Mouse (Mus musculus): Measurements from ENCODE around the gene Fah. TPM values are rescaled to one million over a fixed set of nuclear protein-coding genes. Genes with fewer than 3 reads are reported as not detected.

Gene Fah
- polyA plus RNA-seq, 1 experiment from 2014 or later = 10.7 TPM

DNA sequence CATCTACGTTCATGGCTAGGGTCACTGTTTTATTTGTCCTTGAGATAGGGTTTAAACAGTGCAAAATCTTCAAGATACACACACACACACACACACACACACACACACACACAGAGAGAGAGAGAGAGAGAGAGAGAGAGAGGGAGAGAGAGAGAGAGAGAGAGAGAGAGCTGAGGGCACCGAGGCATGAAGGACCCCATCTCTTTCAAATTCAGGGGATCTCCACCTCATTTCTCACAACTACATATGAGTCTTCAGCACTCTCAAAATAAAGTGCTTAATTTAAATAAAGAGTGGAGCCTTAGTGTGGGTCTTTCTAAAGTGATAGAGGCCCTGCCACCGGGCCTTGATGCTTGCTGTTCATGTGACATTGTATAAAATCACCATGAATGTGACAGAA lies 10.5 kb downstream of the Fah start:
- no peak for TF ChIP-seq CTCF (IDR thresholded peaks at IDR 0.05; ENCODE audit: low read depth)
- ATAC-seq (ENCODE audit: insufficient read depth) = no peak
- no peak overlapping the region for H3K27ac ChIP-seq (ENCODE audit: low read depth)
- H3K4me3 ChIP-seq (ENCODE audit: low read depth, low read length) = no peak overlapping the region
- no peak overlapping the region for H3K9ac ChIP-seq
- no peaks in the 10 kb centered on the region for H3K27me3 ChIP-seq (ENCODE audit: insufficient read depth, low read length)
- no peaks in the 10 kb centered on the region for H3K9me3 ChIP-seq (ENCODE audit: low read depth, low read length)
- no peaks in the 10 kb centered on the region for H3K36me3 ChIP-seq (ENCODE audit: insufficient read depth)
- no peaks in the 10 kb centered on the region for H3K4me1 ChIP-seq (ENCODE audit: insufficient read depth)
- DNase-seq = no peak
- no peak overlapping the region for H3K4me2 ChIP-seq
- 69% methylated on average over 3 of the region's 3 CpGs for WGBS

DNA sequence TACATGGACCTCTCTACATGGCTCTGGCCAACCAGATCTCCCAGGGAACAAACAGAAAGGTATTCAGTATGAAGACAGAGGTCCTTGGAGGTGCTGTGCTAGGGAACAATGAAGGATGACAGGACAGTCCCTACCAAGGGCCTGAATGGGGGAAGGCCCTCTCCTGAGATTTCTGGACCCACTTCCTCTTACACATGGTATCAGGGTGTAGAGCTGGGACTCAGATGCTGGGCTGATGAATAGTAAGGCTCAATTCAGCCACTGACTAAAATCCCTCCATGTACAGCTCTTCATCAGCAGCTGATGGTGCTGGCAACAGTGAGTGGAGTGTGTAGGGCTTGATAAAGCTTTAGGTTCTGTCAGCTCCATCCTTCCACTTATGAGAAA lies 11.6 kb downstream of the Fah start:
- TF ChIP-seq CTCF (IDR thresholded peaks at IDR 0.05; ENCODE audit: low read depth) = no peak
- ATAC-seq (ENCODE audit: insufficient read depth) (peak; percentile 25), DNase-seq (no peak)
- no peak overlapping the region for H3K4me3 ChIP-seq (ENCODE audit: low read depth, low read length)
- no peak overlapping the region for H3K27ac ChIP-seq (ENCODE audit: low read depth)
- H3K9me3 ChIP-seq (ENCODE audit: low read depth, low read length) = no peaks in the 10 kb centered on the region
- H3K4me1 ChIP-seq (ENCODE audit: insufficient read depth) = no peaks in the 10 kb centered on the region
- H3K36me3 ChIP-seq (ENCODE audit: insufficient read depth) = no peaks in the 10 kb centered on the region
- H3K9ac ChIP-seq = no peak overlapping the region
- no peak overlapping the region for H3K4me2 ChIP-seq
- H3K27me3 ChIP-seq (ENCODE audit: insufficient read depth, low read length) = no peaks in the 10 kb centered on the region

DNA sequence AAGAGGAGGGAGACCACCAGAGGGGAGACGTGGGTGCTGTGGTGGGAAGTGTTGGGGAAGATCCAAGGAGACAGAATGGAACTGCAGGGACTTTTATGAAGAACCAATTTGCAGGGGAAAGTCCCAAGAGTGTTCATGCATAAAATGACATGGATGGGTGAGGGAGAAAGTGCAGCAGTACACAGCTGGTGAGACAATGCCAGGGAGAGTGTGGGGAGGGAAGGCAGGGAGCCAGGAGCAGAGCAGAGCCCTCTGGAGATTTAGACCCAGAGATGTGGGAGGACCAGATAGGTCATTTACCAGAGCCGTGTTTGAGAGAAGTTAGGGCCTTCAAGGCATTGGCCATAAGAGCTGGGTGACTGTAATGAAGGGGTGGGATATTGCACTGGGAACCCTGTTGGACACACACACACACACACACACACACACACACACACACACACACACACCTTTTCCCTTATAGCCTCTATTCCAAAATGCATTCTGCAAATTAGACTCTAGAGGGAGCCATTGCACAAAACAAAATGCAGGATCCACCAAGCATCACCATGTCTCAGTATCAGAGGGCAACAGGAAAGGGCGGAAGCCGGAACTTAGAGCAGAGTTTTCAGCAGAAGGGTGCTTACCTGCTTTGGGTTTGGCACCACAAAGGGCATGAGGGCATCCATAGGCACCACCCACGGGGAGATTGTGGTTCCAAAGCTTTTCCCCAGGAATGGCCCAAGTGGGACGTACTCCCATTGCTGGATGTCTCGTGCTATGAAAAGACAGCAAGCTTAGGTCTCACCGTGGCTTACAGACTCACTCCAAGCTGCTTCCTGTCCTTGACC lies 12.2 kb downstream of the Fah start:
- peak; percentile 85 for DNase-seq
- Histone ChIP-seq H3K36me3 (ENCODE audit: insufficient read depth) (no peaks in the 10 kb centered on the region), H3K27ac (ENCODE audit: low read depth) (no peak overlapping the region), H3K4me1 (ENCODE audit: insufficient read depth) (no peaks in the 10 kb centered on the region), H3K4me2 (0 out of 2 replicates have a peak overlapping the region, but pooled peaks have one; percentile 18), H3K9me3 (ENCODE audit: low read depth, low read length) (no peaks in the 10 kb centered on the region), H3K9ac (no peak overlapping the region), H3K27me3 (ENCODE audit: insufficient read depth, low read length) (no peaks in the 10 kb centered on the region), H3K4me3 (ENCODE audit: low read depth, low read length) (no peak overlapping the region)
- peak; percentile 80 for ATAC-seq (ENCODE audit: insufficient read depth)
- 45% methylated on average over 8 of the region's 8 CpGs for WGBS
- peak; percentile 88 for TF ChIP-seq CTCF (IDR thresholded peaks at IDR 0.05; ENCODE audit: low read depth)

DNA sequence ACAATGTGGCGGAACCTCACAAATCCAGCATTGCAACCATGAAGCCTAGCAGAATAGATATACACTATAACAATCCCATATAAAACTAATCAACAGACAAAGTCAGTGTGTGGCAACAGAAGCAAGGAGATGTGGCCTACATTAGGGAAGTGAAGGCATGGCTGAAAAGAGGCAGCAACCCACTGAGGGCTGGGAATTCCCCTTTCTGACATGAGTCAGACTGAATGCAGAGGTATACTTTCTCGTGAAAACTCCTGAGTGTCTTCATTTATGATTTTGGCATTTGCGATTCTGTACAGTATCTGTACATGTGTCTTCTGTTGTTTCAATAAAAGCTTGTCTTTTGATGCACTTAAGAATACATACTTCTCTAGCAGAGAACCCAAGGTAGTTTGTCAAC lies 15.2 kb downstream of the Fah start:
- DNase-seq = no peak
- Histone ChIP-seq H3K4me2 (no peak overlapping the region), H3K36me3 (ENCODE audit: insufficient read depth) (no peaks in the 10 kb centered on the region), H3K27me3 (ENCODE audit: insufficient read depth, low read length) (no peaks in the 10 kb centered on the region), H3K9me3 (ENCODE audit: low read depth, low read length) (no peaks in the 10 kb centered on the region), H3K4me1 (ENCODE audit: insufficient read depth) (no peaks in the 10 kb centered on the region), H3K27ac (ENCODE audit: low read depth) (no peak overlapping the region), H3K4me3 (ENCODE audit: low read depth, low read length) (no peak overlapping the region), H3K9ac (no peak overlapping the region)
- WGBS = 83% methylated on average over 3 of the region's 3 CpGs
- ATAC-seq (ENCODE audit: insufficient read depth) = no peak
- TF ChIP-seq CTCF (IDR thresholded peaks at IDR 0.05; ENCODE audit: low read depth) = no peak

DNA sequence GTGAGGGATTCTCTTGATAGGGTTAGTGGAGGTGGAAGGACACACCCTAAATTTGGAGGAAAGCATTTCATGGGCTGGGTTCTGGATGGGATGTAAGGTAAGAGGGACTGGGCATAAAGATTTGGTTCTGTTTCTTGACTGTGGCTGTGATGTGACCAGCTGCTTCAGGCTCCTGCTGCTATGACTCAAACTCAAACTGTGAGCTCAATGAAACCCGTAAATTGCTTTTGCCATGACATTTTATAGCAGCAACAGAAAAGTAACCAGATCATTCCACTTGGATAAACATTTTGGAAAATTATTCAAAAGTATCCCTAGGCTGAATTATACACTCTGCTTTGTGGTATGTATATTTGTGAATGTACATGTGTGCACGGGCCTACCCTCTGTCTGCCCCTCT lies 15.9 kb downstream of the Fah start:
- Histone ChIP-seq H3K27ac (ENCODE audit: low read depth) (no peak overlapping the region), H3K9me3 (ENCODE audit: low read depth, low read length) (no peaks in the 10 kb centered on the region), H3K27me3 (ENCODE audit: insufficient read depth, low read length) (no peaks in the 10 kb centered on the region), H3K4me1 (ENCODE audit: insufficient read depth) (no peaks in the 10 kb centered on the region), H3K36me3 (ENCODE audit: insufficient read depth) (no peaks in the 10 kb centered on the region), H3K9ac (no peak overlapping the region), H3K4me3 (ENCODE audit: low read depth, low read length) (no peak overlapping the region), H3K4me2 (no peak overlapping the region)
- DNase-seq (no peak), ATAC-seq (ENCODE audit: insufficient read depth) (no peak)
- no peak for TF ChIP-seq CTCF (IDR thresholded peaks at IDR 0.05; ENCODE audit: low read depth)
- whole genome bisulfite sequencing = 74% methylated on average over 2 of the region's 2 CpGs

DNA sequence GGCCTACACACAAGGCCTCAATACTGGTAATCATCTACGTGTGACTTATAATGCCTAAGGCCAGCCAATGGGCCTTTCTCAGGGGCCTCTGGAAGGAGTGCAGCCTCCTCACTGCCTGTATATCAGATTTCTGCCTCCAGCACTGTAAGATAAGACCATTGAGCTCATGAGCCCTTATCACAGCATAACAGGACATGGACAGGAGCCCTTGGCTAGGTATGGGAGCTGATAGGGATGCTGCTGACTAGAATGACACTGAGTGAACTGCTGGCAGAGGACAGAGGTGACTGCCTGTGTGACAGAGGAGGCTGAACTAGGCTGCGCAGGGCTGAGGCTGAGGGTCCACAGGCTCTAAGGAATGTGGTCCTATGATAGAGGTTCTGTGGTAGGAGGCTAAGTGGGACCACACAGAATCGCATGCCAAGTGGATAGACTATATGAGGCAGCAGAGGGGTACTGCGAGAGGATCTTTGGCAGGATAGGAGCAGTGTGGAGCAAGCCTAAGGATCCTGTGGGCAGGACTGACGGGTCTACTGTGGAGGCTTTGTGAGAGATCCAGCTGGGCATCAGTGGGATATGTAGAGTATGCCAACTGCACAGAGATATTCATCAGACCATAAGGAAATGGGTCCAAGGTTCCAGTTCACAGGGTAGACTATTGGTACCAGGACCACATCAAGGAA lies 19.3 kb downstream of the Fah start:
- WGBS = 84% methylated on average over 5 of the region's 5 CpGs
- TF ChIP-seq CTCF (IDR thresholded peaks at IDR 0.05; ENCODE audit: low read depth) = no peak
- Histone ChIP-seq H3K4me2 (no peak overlapping the region), H3K36me3 (ENCODE audit: insufficient read depth) (no peaks in the 10 kb centered on the region), H3K4me1 (ENCODE audit: insufficient read depth) (no peaks in the 10 kb centered on the region), H3K27me3 (ENCODE audit: insufficient read depth, low read length) (no peaks in the 10 kb centered on the region), H3K9me3 (ENCODE audit: low read depth, low read length) (no peaks in the 10 kb centered on the region), H3K27ac (ENCODE audit: low read depth) (no peak overlapping the region), H3K4me3 (ENCODE audit: low read depth, low read length) (no peak overlapping the region), H3K9ac (no peak overlapping the region)
- no peak for DNase-seq
- peak; percentile 63 for ATAC-seq (ENCODE audit: insufficient read depth)

DNA sequence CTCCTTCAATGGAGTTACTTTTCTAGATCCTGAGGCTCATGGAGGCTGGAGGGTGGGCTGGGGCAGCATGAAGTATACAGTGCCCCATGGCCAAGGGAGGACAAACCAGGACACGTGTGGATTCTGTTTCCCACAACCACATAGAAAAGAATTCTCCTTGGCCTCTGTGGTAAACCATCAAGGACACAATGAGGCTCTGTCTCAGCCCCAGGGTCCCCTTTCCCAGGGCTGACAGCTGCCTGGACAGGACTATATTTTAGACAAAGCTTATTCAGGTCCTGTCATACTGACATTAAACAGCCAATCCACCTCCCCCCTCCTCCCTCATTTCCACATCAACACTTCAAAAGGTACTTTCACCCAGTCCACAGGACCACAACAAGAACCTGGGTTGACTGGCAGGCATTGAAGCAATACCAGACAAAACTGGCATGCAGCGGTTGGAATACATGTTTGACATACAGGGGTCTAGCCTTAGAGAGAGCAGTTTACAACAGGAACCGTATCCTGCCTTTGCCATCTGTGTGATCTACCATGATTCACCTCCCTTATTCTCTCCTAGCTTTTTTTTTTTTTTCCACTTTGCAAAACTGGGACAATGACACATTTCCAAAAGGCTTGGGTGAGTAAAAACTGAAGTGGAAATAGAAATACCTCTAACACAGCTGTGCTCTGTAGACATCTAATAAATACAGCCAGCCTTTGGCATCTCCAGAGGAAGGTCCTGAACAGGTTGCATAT lies 20.0 kb downstream of the Fah start:
- H3K9ac ChIP-seq = no peak overlapping the region
- no peaks in the 10 kb centered on the region for H3K27me3 ChIP-seq (ENCODE audit: insufficient read depth, low read length)
- H3K36me3 ChIP-seq (ENCODE audit: insufficient read depth) = no peaks in the 10 kb centered on the region
- ATAC-seq (ENCODE audit: insufficient read depth) (no peak), DNase-seq (no peak)
- no peak overlapping the region for H3K27ac ChIP-seq (ENCODE audit: low read depth)
- H3K4me1 ChIP-seq (ENCODE audit: insufficient read depth) = no peaks in the 10 kb centered on the region
- 76% methylated on average over 3 of the region's 3 CpGs for WGBS
- H3K4me2 ChIP-seq = no peak overlapping the region
- H3K4me3 ChIP-seq (ENCODE audit: low read depth, low read length) = no peak overlapping the region
- H3K9me3 ChIP-seq (ENCODE audit: low read depth, low read length) = no peaks in the 10 kb centered on the region
- TF ChIP-seq CTCF (IDR thresholded peaks at IDR 0.05; ENCODE audit: low read depth) = no peak

Measured in lung, embryonic 14.5 days (tissue).